Mouse (Mus musculus) mature B cell (primary cell): ENCODE data around the gene Slc25a21.

ENCODE experiments used
- in situ Hi-C: fragments of 300-500 bp; cut with MboI; formaldehyde crosslinking; loops from 2 replicates; pipeline ENCODE4 v1.14.3; 2019

Gene Slc25a21

GRCm38 (mm10) chr12:56890891-56891726 lies 306.2 kb downstream of the Slc25a21 start:
- in situ Hi-C loops = no loop called here

GRCm38 (mm10) chr12:56877796-56878195 lies 319.5 kb downstream of the Slc25a21 start:
- in situ Hi-C loops = no loop called here

GRCm38 (mm10) chr12:56876549-56876948 lies 320.7 kb downstream of the Slc25a21 start:
- in situ Hi-C loops = no loop called here

GRCm38 (mm10) chr12:56873204-56873603 lies 324.1 kb downstream of the Slc25a21 start:
- in situ Hi-C loops = no loop called here

GRCm38 (mm10) chr12:56870569-56870968 lies 326.7 kb downstream of the Slc25a21 start:
- in situ Hi-C loops = no loop called here

GRCm38 (mm10) chr12:56863873-56864562 lies 333.3 kb downstream of the Slc25a21 start:
- in situ Hi-C loops = no loop called here

- in situ Hi-C loops = no loop called here
Observed at GRCm38 (mm10) chr12:56852679-56853078, 344.6 kb downstream of the Slc25a21 start.

- in situ Hi-C loops = no loop called here
Observed at GRCm38 (mm10) chr12:56851464-56851863, 345.8 kb downstream of the Slc25a21 start.

GRCm38 (mm10) chr12:56829945-56830344 lies 367.3 kb downstream of the Slc25a21 start:
- in situ Hi-C loops = no loop called here

- in situ Hi-C loops = no loop called here
Observed at GRCm38 (mm10) chr12:56829455-56829883, 367.8 kb downstream of the Slc25a21 start.

GRCm38 (mm10) chr12:56827808-56828384 lies 369.4 kb downstream of the Slc25a21 start:
- in situ Hi-C loops = no loop called here

- in situ Hi-C loops = no loop called here
Observed at GRCm38 (mm10) chr12:56824688-56825087, 372.6 kb downstream of the Slc25a21 start.

GRCm38 (mm10) chr12:56822122-56822521 lies 375.1 kb downstream of the Slc25a21 start:
- in situ Hi-C loops = no loop called here

GRCm38 (mm10) chr12:56820604-56821003 lies 376.7 kb downstream of the Slc25a21 start:
- in situ Hi-C loops = no loop called here

GRCm38 (mm10) chr12:56807483-56807882 lies 389.8 kb downstream of the Slc25a21 start:
- in situ Hi-C loops = no loop called here

GRCm38 (mm10) chr12:56807078-56807477 lies 390.2 kb downstream of the Slc25a21 start:
- in situ Hi-C loops = no loop called here

- in situ Hi-C loops = no loop called here
Observed at GRCm38 (mm10) chr12:56804487-56804886, 392.8 kb downstream of the Slc25a21 start.

- in situ Hi-C loops = no loop called here
Observed at GRCm38 (mm10) chr12:56798641-56799415, 398.4 kb downstream of the Slc25a21 start.

GRCm38 (mm10) chr12:56789236-56789635 lies 408.0 kb downstream of the Slc25a21 start:
- in situ Hi-C loops = no loop called here

- in situ Hi-C loops = no loop called here
Observed at GRCm38 (mm10) chr12:56785250-56785649, 412.0 kb downstream of the Slc25a21 start.

GRCm38 (mm10) chr12:56781196-56781595 lies 416.1 kb downstream of the Slc25a21 start:
- in situ Hi-C loops = no loop called here

GRCm38 (mm10) chr12:56779621-56780020 lies 417.7 kb downstream of the Slc25a21 start:
- in situ Hi-C loops = no loop called here
